Mouse (Mus musculus): ENCODE results near the gene Bcor. TPM values are rescaled to one million over a fixed set of nuclear protein-coding genes. Genes with fewer than 3 reads are reported as not detected.

Gene Bcor
- 4.4 and 5.5 TPM in 2 replicates for polyA plus RNA-seq (2012; rRNA removed)

GRCm38 (mm10) chrX:12159981-12160656 is at the start of gene Bcor:
Bcor (minus strand) TSS chrX:12160355.

